In the genomic region with DNA sequence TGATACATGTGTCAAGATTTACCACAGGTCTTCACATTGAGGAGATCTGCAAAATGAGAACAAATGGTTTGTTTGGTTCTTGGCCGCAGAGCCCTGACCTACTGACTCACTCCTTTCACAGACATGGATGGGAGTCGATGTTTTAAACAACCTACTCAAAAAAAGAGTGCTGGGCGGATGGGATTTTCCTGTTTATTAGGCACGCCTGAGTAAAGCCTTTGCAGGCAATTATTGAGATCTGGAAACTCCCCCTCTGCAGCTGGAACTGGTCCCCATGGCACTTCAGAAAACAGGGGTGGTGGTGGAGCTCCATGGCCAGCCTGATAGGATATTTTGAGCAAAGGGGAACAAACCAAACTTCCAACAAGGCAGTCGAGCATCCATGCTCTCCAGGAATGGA, we compare ENCODE assay signal across 11 mouse cellular contexts.
DNase-seq lines count a peak whose midpoint lies in the region; ATAC-seq lines count a peak whose summit lies in the region.
"Had no signal": no experiment of that assay in that cellular context is flagged by ENCODE, and none has a peak within 500 bp of the region (broad histone marks: within the 10 kb centered on the region; RNA-seq: fewer than 3 reads in every experiment).

No protein-coding gene starts in this region.

- H3K36me3 ChIP-seq in intestine, embryonic 14.5 days (ENCODE audit: control insufficient read depth, insufficient read depth, low read length): no peaks in the 10 kb centered on the region
- no peaks in the 10 kb centered on the region for H3K36me3 ChIP-seq in intestine, embryonic 16.5 days (ENCODE audit: control insufficient read depth, insufficient read depth, low read length)
- H3K36me3 ChIP-seq in neural tube, embryonic 12.5 days: no peaks in the 10 kb centered on the region
- no peaks in the 10 kb centered on the region for H3K36me3 ChIP-seq in hindbrain, embryonic 15.5 days
- H3K36me3 ChIP-seq in stomach, embryonic 16.5 days (ENCODE audit: control insufficient read depth, insufficient read depth, low read length): no peaks in the 10 kb centered on the region
- H3K36me3 ChIP-seq: heart, embryonic 10.5 days had no signal

- H3K27me3 ChIP-seq in intestine, embryonic 14.5 days (replicated peaks; ENCODE audit: control insufficient read depth, insufficient read depth, low read length): no peaks in the 10 kb centered on the region
- H3K27me3 ChIP-seq in intestine, embryonic 16.5 days (replicated peaks; ENCODE audit: control insufficient read depth, insufficient read depth, low read length): no peaks in the 10 kb centered on the region
- no peaks in the 10 kb centered on the region for H3K27me3 ChIP-seq in neural tube, embryonic 12.5 days (replicated peaks)
- H3K27me3 ChIP-seq in hindbrain, embryonic 15.5 days: no peaks in the 10 kb centered on the region
- H3K27me3 ChIP-seq in stomach, embryonic 16.5 days (ENCODE audit: control insufficient read depth, insufficient read depth, low read length): no peaks in the 10 kb centered on the region

- H3K4me2 ChIP-seq in intestine, embryonic 14.5 days (ENCODE audit: low read length): no peak overlapping the region
- H3K4me2 ChIP-seq in intestine, embryonic 16.5 days (ENCODE audit: low read depth, low read length): no peak overlapping the region
- H3K4me2 ChIP-seq in neural tube, embryonic 12.5 days (replicated peaks): no peak overlapping the region
- H3K4me2 ChIP-seq in hindbrain, embryonic 15.5 days: 0 out of 2 replicates have a peak overlapping the region, but pooled peaks have one; percentile 6
- no peak overlapping the region for H3K4me2 ChIP-seq in stomach, embryonic 16.5 days (ENCODE audit: low read depth, low read length)

- peaks cover 21% of the 10 kb centered on the region for H3K4me1 ChIP-seq in intestine, embryonic 14.5 days (replicated peaks; ENCODE audit: control insufficient read depth, insufficient read depth, low read length)
- peaks cover 15% of the 10 kb centered on the region for H3K4me1 ChIP-seq in intestine, embryonic 16.5 days (ENCODE audit: control insufficient read depth, insufficient read depth, low read length)
- H3K4me1 ChIP-seq in neural tube, embryonic 12.5 days: peaks cover 23% of the 10 kb centered on the region
- H3K4me1 ChIP-seq in hindbrain, embryonic 15.5 days (replicated peaks): peaks cover 17% of the 10 kb centered on the region
- peaks cover 22% of the 10 kb centered on the region for H3K4me1 ChIP-seq in stomach, embryonic 16.5 days (ENCODE audit: control insufficient read depth, insufficient read depth, low read length)

- no peak for DNase-seq in intestine, embryonic 14.5 days (ENCODE audit: low spot score)
- DNase-seq in neural tube, embryonic 10.5 days (ENCODE audit: extremely low spot score, low spot score): no peak
- no peak for DNase-seq in adrenal gland, adult 18-20 months (ENCODE audit: low spot score in 2 of 2)
- no peak for DNase-seq in right cerebral cortex, adult 2 months (ENCODE audit: low spot score in 2 of 2)
- DNase-seq: cerebellum, adult 9-11 months had no signal

- WGBS in intestine, embryonic 14.5 days: 22% methylated on average over 5 of the region's 5 CpGs
- WGBS in intestine, embryonic 16.5 days: 31% methylated on average over 5 of the region's 5 CpGs
- WGBS in neural tube, embryonic 12.5 days: 22% methylated on average over 5 of the region's 5 CpGs
- WGBS in hindbrain, embryonic 15.5 days: 24% methylated on average over 5 of the region's 5 CpGs
- 25% methylated on average over 5 of the region's 5 CpGs for WGBS in stomach, embryonic 16.5 days

- H3K27ac ChIP-seq in intestine, embryonic 14.5 days (ENCODE audit: low read depth): peak overlapping the region; percentile 57; the same call in 1 of the 2 replicates
- H3K27ac ChIP-seq in intestine, embryonic 16.5 days (ENCODE audit: low read length): no peak overlapping the region
- no peak overlapping the region; the same call in 1 of the 2 replicates for H3K27ac ChIP-seq in neural tube, embryonic 12.5 days
- H3K27ac ChIP-seq in hindbrain, embryonic 15.5 days (replicated peaks): no peak overlapping the region
- peak overlapping the region; percentile 39 for H3K27ac ChIP-seq in stomach, embryonic 16.5 days (ENCODE audit: low read length)

- no peak overlapping the region for H3K9ac ChIP-seq in intestine, embryonic 14.5 days (ENCODE audit: low read length)
- H3K9ac ChIP-seq in intestine, embryonic 16.5 days (ENCODE audit: low read depth, low read length): no peak overlapping the region
- no peak overlapping the region for H3K9ac ChIP-seq in neural tube, embryonic 12.5 days
- no peak overlapping the region for H3K9ac ChIP-seq in hindbrain, embryonic 15.5 days
- H3K9ac ChIP-seq in stomach, embryonic 16.5 days (ENCODE audit: low read length): no peak overlapping the region

- H3K4me3 ChIP-seq in intestine, embryonic 14.5 days (ENCODE audit: low read depth, low read length): no peak overlapping the region
- H3K4me3 ChIP-seq in intestine, embryonic 16.5 days (ENCODE audit: low read length): no peak overlapping the region
- no peak overlapping the region for H3K4me3 ChIP-seq in neural tube, embryonic 12.5 days
- H3K4me3 ChIP-seq in hindbrain, embryonic 15.5 days: no peak overlapping the region
- H3K4me3 ChIP-seq in stomach, embryonic 16.5 days (replicated peaks; ENCODE audit: low read length): no peak overlapping the region
- H3K4me3 ChIP-seq: erythroblast, embryonic 14.5 days; heart, embryonic 10.5 days had no signal

- ATAC-seq in intestine, embryonic 14.5 days (replicated peaks; ENCODE audit: low FRiP score, low TSS enrichment, low read depth): no peak
- no peak for ATAC-seq in intestine, embryonic 16.5 days
- peak; percentile 48; the same call in 1 of the 2 replicates for ATAC-seq in neural tube, embryonic 12.5 days (ENCODE audit: low FRiP score, low read depth)
- ATAC-seq in hindbrain, embryonic 15.5 days (ENCODE audit: low FRiP score, low read depth): no peak
- no peak for ATAC-seq in stomach, embryonic 16.5 days (ENCODE audit: insufficient read depth, low FRiP score)

- no peaks in the 10 kb centered on the region for H3K9me3 ChIP-seq in intestine, embryonic 14.5 days (ENCODE audit: control insufficient read depth, low read length)
- no peaks in the 10 kb centered on the region for H3K9me3 ChIP-seq in intestine, embryonic 16.5 days (ENCODE audit: control insufficient read depth, low read length)
- H3K9me3 ChIP-seq in neural tube, embryonic 12.5 days: no peaks in the 10 kb centered on the region
- 0 out of 2 replicates have a peak, but pooled peaks cover 3% of the 10 kb centered on the region for H3K9me3 ChIP-seq in hindbrain, embryonic 15.5 days
- H3K9me3 ChIP-seq in stomach, embryonic 16.5 days (replicated peaks; ENCODE audit: control insufficient read depth, low read length): no peaks in the 10 kb centered on the region
- H3K9me3 ChIP-seq: heart, embryonic 10.5 days had no signal

Comparison
In these comparisons a context has a peak if more than half of its experiments do, and no peak if none do; other contexts are left out.
1. H3K27ac ChIP-seq: peak in intestine, embryonic 14.5 days (single experiment) and stomach, embryonic 16.5 days (single experiment); none in intestine, embryonic 16.5 days (single experiment), neural tube, embryonic 12.5 days (single experiment) and hindbrain, embryonic 15.5 days (single experiment).